Mouse (Mus musculus): Measurements from ENCODE around the gene Trim40.

Gene Trim40

GRCm38 (mm10) chr17:36839931-36840330, 50.0 kb downstream of the Trim40 start:
- H3K36me3 ChIP-seq (ENCODE audit: control insufficient read depth, insufficient read depth, low read length, poor library complexity, severe bottlenecking) = 0 out of 2 replicates have a peak, but pooled peaks cover 3% of the 10 kb centered on the region
- H3K27me3 ChIP-seq (ENCODE audit: control insufficient read depth, insufficient read depth, low read length, poor library complexity, severe bottlenecking) = no peaks in the 10 kb centered on the region
- DNase-seq (ENCODE audit: low read depth, low spot score) = no peak

GRCm38 (mm10) chr17:36839001-36839400, 50.9 kb downstream of the Trim40 start:
- H3K36me3 ChIP-seq (ENCODE audit: control insufficient read depth, insufficient read depth, low read length, poor library complexity, severe bottlenecking) = 0 out of 2 replicates have a peak, but pooled peaks cover 3% of the 10 kb centered on the region
- no peaks in the 10 kb centered on the region for H3K27me3 ChIP-seq (ENCODE audit: control insufficient read depth, insufficient read depth, low read length, poor library complexity, severe bottlenecking)
- no peak for DNase-seq (ENCODE audit: low read depth, low spot score)

GRCm38 (mm10) chr17:36836874-36837647, 52.9 kb downstream of the Trim40 start, which contains the start of gene Trim26:
Gene Trim26 (plus strand): TSS chr17:36837134.
- peak; percentile 99 for DNase-seq (ENCODE audit: low read depth, low spot score)
- H3K36me3 ChIP-seq (ENCODE audit: control insufficient read depth, insufficient read depth, low read length, poor library complexity, severe bottlenecking) = 0 out of 2 replicates have a peak, but pooled peaks cover 2% of the 10 kb centered on the region
- H3K27me3 ChIP-seq (ENCODE audit: control insufficient read depth, insufficient read depth, low read length, poor library complexity, severe bottlenecking) = no peaks in the 10 kb centered on the region

GRCm38 (mm10) chr17:36836427-36836812, 53.5 kb downstream of the Trim40 start:
- no peak for DNase-seq (ENCODE audit: low read depth, low spot score)
- H3K27me3 ChIP-seq (ENCODE audit: control insufficient read depth, insufficient read depth, low read length, poor library complexity, severe bottlenecking) = no peaks in the 10 kb centered on the region
- 0 out of 2 replicates have a peak, but pooled peaks cover 2% of the 10 kb centered on the region for H3K36me3 ChIP-seq (ENCODE audit: control insufficient read depth, insufficient read depth, low read length, poor library complexity, severe bottlenecking)

GRCm38 (mm10) chr17:36835591-36836426, 54.1 kb downstream of the Trim40 start:
- peak; percentile 69 for DNase-seq (ENCODE audit: low read depth, low spot score)
- no peaks in the 10 kb centered on the region for H3K27me3 ChIP-seq (ENCODE audit: control insufficient read depth, insufficient read depth, low read length, poor library complexity, severe bottlenecking)
- 0 out of 2 replicates have a peak, but pooled peaks cover 2% of the 10 kb centered on the region for H3K36me3 ChIP-seq (ENCODE audit: control insufficient read depth, insufficient read depth, low read length, poor library complexity, severe bottlenecking)

- Histone ChIP-seq H3K36me3 (ENCODE audit: control insufficient read depth, insufficient read depth, low read length, poor library complexity, severe bottlenecking) (no peaks in the 10 kb centered on the region), H3K27me3 (ENCODE audit: control insufficient read depth, insufficient read depth, low read length, poor library complexity, severe bottlenecking) (no peaks in the 10 kb centered on the region)
- no peak for DNase-seq (ENCODE audit: low read depth, low spot score)
These were observed 57.2 kb downstream of the Trim40 start for GRCm38 (mm10) chr17:36832694-36833093.
